Mouse (Mus musculus) midbrain, embryonic 10.5 days (tissue): Measurements from ENCODE around the gene Ntn1. TPM values are rescaled to one million over a fixed set of nuclear protein-coding genes. Genes with fewer than 3 reads are reported as not detected.

ENCODE experiments used
- DNase-seq: peaks from one replicate; pipeline ENCODE4 v3.0.0-alpha.2; 2017; ENCODE audit warnings: low spot score
- H3K27ac ChIP-seq: fragments of 300-500 bp; sonication (generic); replicated peaks from 2 replicates; pipeline ENCODE4 v1.5.1; 2016; ENCODE audit warnings: mild to moderate bottlenecking
- H3K27me3 ChIP-seq: fragments of 300-500 bp; sonication (generic); 2 replicates; pipeline ENCODE4 v1.6.1; 2016; ENCODE audit warnings: low read depth, mild to moderate bottlenecking; ENCODE audit not compliant: poor library complexity, severe bottlenecking
- H3K36me3 ChIP-seq: fragments of 300-500 bp; sonication (generic); 2 replicates; pipeline ENCODE4 v1.6.1; 2016; ENCODE audit warnings: mild to moderate bottlenecking, moderate library complexity
- H3K4me1 ChIP-seq: fragments of 300-500 bp; sonication (generic); 2 replicates; pipeline ENCODE4 v1.6.1; 2016
- H3K4me3 ChIP-seq: fragments of 300-500 bp; sonication (generic); 2 replicates; pipeline ENCODE4 v1.5.1; 2016; ENCODE audit warnings: mild to moderate bottlenecking, moderate library complexity
- H3K9me3 ChIP-seq: fragments of 300-500 bp; sonication (generic); replicated peaks from 2 replicates; pipeline ENCODE4 v1.6.1; 2016; ENCODE audit warnings: mild to moderate bottlenecking
- WGBS: fragments of 180-500 bp; shearing (Covaris S2); methylation state at CpG from one replicate; pipeline ENCODE4 v1.1.7; 2016; 5-methylcytosine and 5-hydroxymethylcytosine counted together
- polyA plus RNA-seq: library from polyadenylated mRNA; unstranded; fragments of >200 nt; fragmentation: Nextera tagmentation; extraction: Ambion mirVana; gene quantifications from 2 replicates; pipeline ENCODE4 v1.2.1, GENCODE M21; 2016

The Ntn1 gene
- polyA plus RNA-seq, 1 experiment from 2014 or later: 25.6 TPM

- Histone ChIP-seq H3K9me3 (peaks cover 5% of the 10 kb centered on the region; the same call in 1 of the 2 replicates), H3K36me3 (no peaks in the 10 kb centered on the region), H3K4me1 (peaks cover 63% of the 10 kb centered on the region), H3K27me3 (peaks cover 95% of the 10 kb centered on the region), H3K4me3 (peak overlapping the region; percentile 66), H3K27ac (peak overlapping the region; percentile 92)
- WGBS: under 1% methylated on average over 57 of the region's 57 CpGs
- peak; percentile 75 for DNase-seq
Measured at GRCm38 (mm10) chr11:68400021-68400671, 477 bp downstream of the Ntn1 start.

GRCm38 (mm10) chr11:68399548-68400020 is 1.0 kb downstream of the Ntn1 start:
- WGBS: 0% methylated on average over 46 of the region's 47 CpGs
- DNase-seq: peak; percentile 91

GRCm38 (mm10) chr11:68398891-68399547 is 1.6 kb downstream of the Ntn1 start:
- DNase-seq: no peak
- Histone ChIP-seq H3K36me3 (no peaks in the 10 kb centered on the region), H3K27me3 (peaks cover 100% of the 10 kb centered on the region), H3K4me3 (peak overlapping the region; percentile 66), H3K27ac (peak overlapping the region; percentile 92), H3K4me1 (peaks cover 70% of the 10 kb centered on the region), H3K9me3 (peaks cover 5% of the 10 kb centered on the region; the same call in 1 of the 2 replicates)
- WGBS: 3% methylated on average over 24 of the region's 24 CpGs

More at GRCm38 (mm10) chr11:68399548-68400020, 1.0 kb downstream of the Ntn1 start:
- Histone ChIP-seq H3K4me3 (peak overlapping the region; percentile 66), H3K4me1 (peaks cover 66% of the 10 kb centered on the region), H3K9me3 (peaks cover 5% of the 10 kb centered on the region; the same call in 1 of the 2 replicates), H3K36me3 (no peaks in the 10 kb centered on the region), H3K27me3 (peaks cover 99% of the 10 kb centered on the region), H3K27ac (peak overlapping the region; percentile 92)

- DNase-seq: no peak
- Histone ChIP-seq H3K4me3 (no peak overlapping the region), H3K27ac (no peak overlapping the region), H3K36me3 (no peaks in the 10 kb centered on the region), H3K9me3 (peaks cover 5% of the 10 kb centered on the region; the same call in 1 of the 2 replicates), H3K4me1 (peaks cover 70% of the 10 kb centered on the region), H3K27me3 (peaks cover 98% of the 10 kb centered on the region)
- 60% methylated on average over 5 of the region's 5 CpGs for WGBS
Measured at GRCm38 (mm10) chr11:68395546-68395945, 5.1 kb downstream of the Ntn1 start.

GRCm38 (mm10) chr11:68394749-68395148 is 5.9 kb downstream of the Ntn1 start:
- Histone ChIP-seq H3K9me3 (peaks cover 5% of the 10 kb centered on the region; the same call in 1 of the 2 replicates), H3K27ac (no peak overlapping the region), H3K36me3 (no peaks in the 10 kb centered on the region), H3K4me1 (peaks cover 70% of the 10 kb centered on the region), H3K4me3 (no peak overlapping the region), H3K27me3 (peaks cover 98% of the 10 kb centered on the region)
- 42% methylated on average over 4 of the region's 4 CpGs for WGBS
- no peak for DNase-seq

GRCm38 (mm10) chr11:68393897-68394490 is 6.6 kb downstream of the Ntn1 start:
- no peak for DNase-seq
- Histone ChIP-seq H3K27me3 (peaks cover 98% of the 10 kb centered on the region), H3K27ac (no peak overlapping the region), H3K4me3 (no peak overlapping the region), H3K36me3 (no peaks in the 10 kb centered on the region), H3K4me1 (peaks cover 70% of the 10 kb centered on the region), H3K9me3 (peaks cover 5% of the 10 kb centered on the region; the same call in 1 of the 2 replicates)
- WGBS: 19% methylated on average over 2 of the region's 2 CpGs

GRCm38 (mm10) chr11:68390381-68391287 is 10.0 kb downstream of the Ntn1 start:
- WGBS: 7% methylated on average over 19 of the region's 19 CpGs
- DNase-seq: peak; percentile 21
- H3K4me1 ChIP-seq: peaks cover 81% of the 10 kb centered on the region

GRCm38 (mm10) chr11:68389621-68390020 is 11.0 kb downstream of the Ntn1 start:
- DNase-seq: peak; percentile 33
- 3% methylated on average over 8 of the region's 8 CpGs for WGBS
- Histone ChIP-seq H3K27ac (peak overlapping the region; percentile 64), H3K27me3 (peaks cover 98% of the 10 kb centered on the region), H3K36me3 (peaks cover 10% of the 10 kb centered on the region), H3K4me3 (peak overlapping the region; percentile 26; the same call in 1 of the 2 replicates), H3K4me1 (peaks cover 82% of the 10 kb centered on the region), H3K9me3 (no peaks in the 10 kb centered on the region)

More at GRCm38 (mm10) chr11:68390381-68391287, 10.0 kb downstream of the Ntn1 start:
- Histone ChIP-seq H3K9me3 (no peaks in the 10 kb centered on the region), H3K27ac (peak overlapping the region; percentile 19; the same call in 1 of the 2 replicates), H3K4me3 (no peak overlapping the region), H3K36me3 (no peaks in the 10 kb centered on the region; the same call in 1 of the 2 replicates), H3K27me3 (peaks cover 98% of the 10 kb centered on the region)

- WGBS: 20% methylated on average over 1 of the region's 1 CpGs
- Histone ChIP-seq H3K36me3 (peaks cover 12% of the 10 kb centered on the region), H3K27me3 (peaks cover 98% of the 10 kb centered on the region), H3K4me1 (peaks cover 84% of the 10 kb centered on the region), H3K9me3 (no peaks in the 10 kb centered on the region), H3K4me3 (peak overlapping the region; percentile 92; the same call in 1 of the 2 replicates), H3K27ac (peak overlapping the region; percentile 96)
- no peak for DNase-seq
Measured at GRCm38 (mm10) chr11:68388655-68389015, 12.0 kb downstream of the Ntn1 start.

- H3K27ac ChIP-seq: peak overlapping the region; percentile 96
Measured at GRCm38 (mm10) chr11:68387971-68388654, 12.5 kb downstream of the Ntn1 start.

GRCm38 (mm10) chr11:68387441-68387760 is 13.2 kb downstream of the Ntn1 start:
- 7% methylated on average over 4 of the region's 4 CpGs for WGBS
- peak overlapping the region; percentile 92 for H3K4me3 ChIP-seq
- peaks cover 95% of the 10 kb centered on the region for H3K4me1 ChIP-seq

More at GRCm38 (mm10) chr11:68387971-68388654, 12.5 kb downstream of the Ntn1 start:
- WGBS: 15% methylated on average over 11 of the region's 11 CpGs
- DNase-seq: peak; percentile 30
- Histone ChIP-seq H3K4me1 (peaks cover 88% of the 10 kb centered on the region), H3K36me3 (peaks cover 12% of the 10 kb centered on the region), H3K9me3 (no peaks in the 10 kb centered on the region), H3K4me3 (peak overlapping the region; percentile 92), H3K27me3 (peaks cover 100% of the 10 kb centered on the region)

More at GRCm38 (mm10) chr11:68387441-68387760, 13.2 kb downstream of the Ntn1 start:
- H3K27me3 ChIP-seq: peaks cover 100% of the 10 kb centered on the region
- no peaks in the 10 kb centered on the region for H3K9me3 ChIP-seq
- H3K27ac ChIP-seq: peak overlapping the region; percentile 96
- no peak for DNase-seq
- peaks cover 12% of the 10 kb centered on the region for H3K36me3 ChIP-seq
